Mouse (Mus musculus): ENCODE results near the gene Kdelc2. TPM values are rescaled to one million over a fixed set of nuclear protein-coding genes. Genes with fewer than 3 reads are reported as not detected.

Gene Kdelc2
- polyA plus RNA-seq, 1 experiment from 2014 or later, result 7.2 TPM

GRCm38 (mm10) chr9:53408953-53409361, 25.1 kb downstream of the Kdelc2 start:
- H3K4me1 ChIP-seq (ENCODE audit: control insufficient read depth, insufficient read depth, low read depth, low read length), result peaks cover 3% of the 10 kb centered on the region; the same call in 1 of the 2 replicates
- WGBS, result 88% methylated on average over 2 of the region's 2 CpGs
- H3K27ac ChIP-seq (ENCODE audit: low read depth, low read length), result no peak overlapping the region
- H3K27me3 ChIP-seq (replicated peaks; ENCODE audit: control insufficient read depth, insufficient read depth, low read length), result no peaks in the 10 kb centered on the region
- no peak overlapping the region for H3K9ac ChIP-seq (ENCODE audit: low read depth, low read length)
- H3K4me2 ChIP-seq (ENCODE audit: low read length), result no peak overlapping the region
- H3K36me3 ChIP-seq (ENCODE audit: control insufficient read depth, insufficient read depth, low read length), result no peaks in the 10 kb centered on the region
- ATAC-seq, result no peak
- H3K4me3 ChIP-seq (ENCODE audit: low read length), result no peak overlapping the region
- H3K9me3 ChIP-seq (ENCODE audit: control insufficient read depth, low read length), result no peaks in the 10 kb centered on the region

GRCm38 (mm10) chr9:53409427-53409826, 25.6 kb downstream of the Kdelc2 start:
- no peak overlapping the region for H3K4me2 ChIP-seq (ENCODE audit: low read length)
- no peak overlapping the region for H3K4me3 ChIP-seq (ENCODE audit: low read length)
- no peaks in the 10 kb centered on the region for H3K27me3 ChIP-seq (replicated peaks; ENCODE audit: control insufficient read depth, insufficient read depth, low read length)
- peaks cover 3% of the 10 kb centered on the region; the same call in 1 of the 2 replicates for H3K4me1 ChIP-seq (ENCODE audit: control insufficient read depth, insufficient read depth, low read depth, low read length)
- WGBS, result 97% methylated on average over 3 of the region's 3 CpGs
- H3K27ac ChIP-seq (ENCODE audit: low read depth, low read length), result no peak overlapping the region
- H3K36me3 ChIP-seq (ENCODE audit: control insufficient read depth, insufficient read depth, low read length), result no peaks in the 10 kb centered on the region
- no peaks in the 10 kb centered on the region for H3K9me3 ChIP-seq (ENCODE audit: control insufficient read depth, low read length)
- no peak overlapping the region for H3K9ac ChIP-seq (ENCODE audit: low read depth, low read length)
- ATAC-seq, result no peak

DNA sequence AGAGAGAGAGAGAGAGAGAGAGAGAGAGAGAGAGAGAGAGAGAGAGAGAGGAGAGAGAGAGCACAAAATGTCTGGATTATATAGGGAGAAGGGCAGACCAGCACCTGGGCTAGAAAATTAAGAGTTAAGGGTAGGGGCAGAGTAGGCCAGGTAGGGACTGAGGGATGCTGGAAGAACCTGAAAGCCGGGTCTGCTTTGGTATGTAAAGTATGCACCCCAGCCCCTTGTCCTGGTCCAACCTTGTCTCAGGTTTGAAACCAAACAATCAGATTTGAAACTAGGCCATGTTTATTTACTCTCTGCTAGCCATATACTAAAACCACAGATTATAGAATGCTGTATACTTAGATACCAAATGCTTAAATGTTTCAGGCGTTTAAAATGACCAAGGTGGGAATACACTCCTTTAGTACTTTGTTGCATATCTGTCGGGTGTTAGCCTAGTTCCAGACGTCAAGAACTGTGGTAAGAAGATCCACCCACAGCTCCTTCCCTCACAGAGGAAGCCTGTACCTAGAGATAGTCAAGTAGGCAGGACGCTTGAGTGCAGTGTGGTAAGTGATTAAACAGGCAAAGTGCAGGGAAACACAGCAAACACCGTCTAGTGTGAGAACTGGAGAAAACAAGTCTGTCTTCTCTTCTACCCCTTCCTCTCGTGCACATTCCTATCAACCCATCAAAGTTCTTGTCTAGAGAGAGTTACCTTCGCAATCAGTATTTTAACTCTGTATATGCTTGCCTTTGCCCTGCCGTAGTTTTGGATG, 38.5 kb downstream of the Kdelc2 start:
- Histone ChIP-seq H3K9ac (ENCODE audit: low read depth, low read length) (no peak overlapping the region), H3K4me2 (ENCODE audit: low read length) (no peak overlapping the region), H3K27me3 (replicated peaks; ENCODE audit: control insufficient read depth, insufficient read depth, low read length) (no peaks in the 10 kb centered on the region), H3K4me3 (ENCODE audit: low read length) (no peak overlapping the region), H3K27ac (ENCODE audit: low read depth, low read length) (no peak overlapping the region), H3K36me3 (ENCODE audit: control insufficient read depth, insufficient read depth, low read length) (no peaks in the 10 kb centered on the region), H3K9me3 (ENCODE audit: control insufficient read depth, low read length) (no peaks in the 10 kb centered on the region), H3K4me1 (ENCODE audit: control insufficient read depth, insufficient read depth, low read depth, low read length) (no peaks in the 10 kb centered on the region)
- ATAC-seq, result no peak
- WGBS, result 77% methylated on average over 9 of the region's 9 CpGs

- H3K36me3 ChIP-seq (ENCODE audit: control insufficient read depth, insufficient read depth, low read length), result no peaks in the 10 kb centered on the region
- no peak overlapping the region for H3K4me2 ChIP-seq (ENCODE audit: low read length)
- H3K27ac ChIP-seq (ENCODE audit: low read depth, low read length), result no peak overlapping the region
- no peak overlapping the region for H3K4me3 ChIP-seq (ENCODE audit: low read length)
- H3K4me1 ChIP-seq (ENCODE audit: control insufficient read depth, insufficient read depth, low read depth, low read length), result no peaks in the 10 kb centered on the region
- H3K9me3 ChIP-seq (ENCODE audit: control insufficient read depth, low read length), result no peaks in the 10 kb centered on the region
- no peak for ATAC-seq
- WGBS, result 90% methylated on average over 3 of the region's 3 CpGs
- no peak overlapping the region for H3K9ac ChIP-seq (ENCODE audit: low read depth, low read length)
- no peaks in the 10 kb centered on the region for H3K27me3 ChIP-seq (replicated peaks; ENCODE audit: control insufficient read depth, insufficient read depth, low read length)
Observed at GRCm38 (mm10) chr9:53426726-53427125, 42.9 kb downstream of the Kdelc2 start.

DNA sequence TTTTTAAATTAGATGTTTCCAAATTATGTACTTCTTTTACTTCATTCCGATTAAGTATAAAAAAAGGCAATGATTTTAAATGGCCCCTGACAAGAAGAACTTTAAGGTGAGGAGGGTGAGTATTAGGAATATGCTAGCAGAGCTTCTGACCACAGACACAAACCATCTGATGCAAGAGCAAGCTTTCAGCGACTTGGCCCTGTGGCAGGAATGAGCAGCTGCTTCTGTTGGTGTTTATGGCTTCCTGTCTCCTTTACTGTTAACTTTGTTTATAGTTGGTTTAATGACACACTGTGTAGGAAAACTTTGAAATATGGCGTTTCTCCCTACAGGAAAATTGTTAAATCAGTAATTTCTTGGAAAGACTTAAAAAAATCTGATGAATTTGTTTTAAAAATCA, 43.8 kb downstream of the Kdelc2 start:
- 81% methylated on average over 3 of the region's 3 CpGs for WGBS
- H3K4me3 ChIP-seq (ENCODE audit: low read length), result no peak overlapping the region
- no peaks in the 10 kb centered on the region for H3K27me3 ChIP-seq (replicated peaks; ENCODE audit: control insufficient read depth, insufficient read depth, low read length)
- no peaks in the 10 kb centered on the region for H3K36me3 ChIP-seq (ENCODE audit: control insufficient read depth, insufficient read depth, low read length)
- no peak overlapping the region for H3K9ac ChIP-seq (ENCODE audit: low read depth, low read length)
- no peak overlapping the region for H3K4me2 ChIP-seq (ENCODE audit: low read length)
- no peaks in the 10 kb centered on the region for H3K4me1 ChIP-seq (ENCODE audit: control insufficient read depth, insufficient read depth, low read depth, low read length)
- ATAC-seq, result no peak
- H3K27ac ChIP-seq (ENCODE audit: low read depth, low read length), result no peak overlapping the region
- H3K9me3 ChIP-seq (ENCODE audit: control insufficient read depth, low read length), result no peaks in the 10 kb centered on the region

DNA sequence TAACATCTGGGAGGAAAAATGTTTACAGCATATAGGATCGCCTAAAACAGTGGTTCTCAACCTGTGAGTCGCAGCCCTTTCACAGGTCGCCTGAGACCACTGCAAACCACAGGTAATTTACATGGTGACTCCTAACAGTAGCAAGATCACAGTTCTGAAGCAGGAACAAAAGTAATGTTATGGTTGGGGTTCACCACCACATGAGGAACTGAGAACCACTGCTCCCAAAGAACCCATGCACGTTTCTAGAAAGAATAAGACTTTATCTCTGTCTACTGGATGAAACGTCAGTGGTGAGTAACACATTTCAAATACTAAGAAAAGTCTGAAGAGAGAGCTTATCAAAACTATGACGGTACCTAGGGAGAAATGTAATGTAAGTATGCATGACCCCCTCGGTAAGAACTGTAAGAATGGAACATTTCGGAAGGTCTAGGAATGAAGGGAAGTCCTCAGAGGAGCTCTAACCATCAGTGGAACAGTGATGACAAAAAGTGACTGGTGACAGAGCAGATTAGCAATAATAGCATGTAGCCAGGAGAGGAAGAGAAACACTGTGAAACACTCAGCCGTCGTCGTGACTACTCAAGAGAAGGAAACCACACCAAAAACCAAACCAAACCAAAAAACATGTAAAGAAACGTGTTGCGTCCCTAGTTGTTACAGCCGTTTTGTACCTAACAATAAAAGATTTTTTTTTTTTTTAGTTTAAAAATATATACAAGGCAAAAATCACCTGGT, 52.2 kb downstream of the Kdelc2 start:
- H3K4me2 ChIP-seq (ENCODE audit: low read length), result no peak overlapping the region

DNA sequence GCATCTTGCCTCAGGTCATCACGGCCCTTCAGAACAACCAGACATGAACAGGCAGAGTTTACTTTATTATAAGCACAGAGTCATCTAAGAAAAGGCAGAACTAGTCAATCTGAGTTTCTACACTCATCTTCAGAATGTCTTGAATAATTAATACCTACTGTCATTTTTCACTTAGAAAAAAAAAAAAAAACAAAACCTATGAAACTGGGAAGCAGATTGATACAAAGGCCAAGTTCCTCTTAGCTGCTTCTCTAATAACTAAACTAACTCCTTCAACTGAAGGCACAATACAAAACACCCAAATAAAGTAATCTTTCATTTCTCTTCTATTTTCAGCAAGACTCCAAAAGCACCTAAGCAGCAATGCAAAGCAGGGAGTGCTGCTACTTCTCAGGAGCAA, 66.8 kb downstream of the Kdelc2 start:
- H3K4me3 ChIP-seq (ENCODE audit: low read length), result no peak overlapping the region
- H3K9me3 ChIP-seq (ENCODE audit: control insufficient read depth, low read length), result no peaks in the 10 kb centered on the region
- no peak overlapping the region for H3K9ac ChIP-seq (ENCODE audit: low read depth, low read length)
- no peaks in the 10 kb centered on the region for H3K27me3 ChIP-seq (replicated peaks; ENCODE audit: control insufficient read depth, insufficient read depth, low read length)
- no peak overlapping the region for H3K4me2 ChIP-seq (ENCODE audit: low read length)
- H3K27ac ChIP-seq (ENCODE audit: low read depth, low read length), result no peak overlapping the region
- WGBS, result 93% methylated on average over 1 of the region's 1 CpGs
- peaks cover 21% of the 10 kb centered on the region for H3K36me3 ChIP-seq (ENCODE audit: control insufficient read depth, insufficient read depth, low read length)
- H3K4me1 ChIP-seq (ENCODE audit: control insufficient read depth, insufficient read depth, low read depth, low read length), result no peaks in the 10 kb centered on the region
- ATAC-seq, result no peak

More for the DNA sequence above, 52.2 kb downstream of the Kdelc2 start:
- Histone ChIP-seq H3K27me3 (replicated peaks; ENCODE audit: control insufficient read depth, insufficient read depth, low read length) (no peaks in the 10 kb centered on the region), H3K9me3 (ENCODE audit: control insufficient read depth, low read length) (no peaks in the 10 kb centered on the region), H3K9ac (ENCODE audit: low read depth, low read length) (no peak overlapping the region), H3K27ac (ENCODE audit: low read depth, low read length) (no peak overlapping the region), H3K4me1 (ENCODE audit: control insufficient read depth, insufficient read depth, low read depth, low read length) (no peaks in the 10 kb centered on the region), H3K4me3 (ENCODE audit: low read length) (no peak overlapping the region), H3K36me3 (ENCODE audit: control insufficient read depth, insufficient read depth, low read length) (no peaks in the 10 kb centered on the region)
- ATAC-seq, result no peak
- whole genome bisulfite sequencing, result 91% methylated on average over 14 of the region's 14 CpGs

Small RNAs within 50 kb of the gene (microRNA-seq; reads per million reads assigned to microRNA genes)
- gene Mir130c, result not detected

Other genes with a start within 250 kb of the Kdelc2 start
- gene Ddx10, start 136.0 kb upstream of the Kdelc2 start, polyA plus RNA-seq (2015; fragmentation: Nextera tagmentation; extraction: Ambion mirVana), result 23.1 and 24.0 TPM in 2 replicates
- 0.48 and 0.55 TPM in 2 replicates for gene Exph5, start 82.4 kb upstream of the Kdelc2 start, polyA plus RNA-seq (2015; fragmentation: Nextera tagmentation; extraction: Ambion mirVana)
- 0.30 TPM in 2 replicates for gene 4930550C14Rik, start 18.3 kb downstream of the Kdelc2 start, polyA plus RNA-seq (2015; fragmentation: Nextera tagmentation; extraction: Ambion mirVana)
- 6.1 and 6.8 TPM in 2 replicates for gene Atm, start 152.7 kb downstream of the Kdelc2 start, polyA plus RNA-seq (2015; fragmentation: Nextera tagmentation; extraction: Ambion mirVana)
- gene Npat, start 153.0 kb downstream of the Kdelc2 start, polyA plus RNA-seq (2015; fragmentation: Nextera tagmentation; extraction: Ambion mirVana), result 9.5 and 11.4 TPM in 2 replicates
- gene Acat1, start 226.4 kb downstream of the Kdelc2 start, polyA plus RNA-seq (2015; fragmentation: Nextera tagmentation; extraction: Ambion mirVana), result 179 and 204 TPM in 2 replicates